Mouse (Mus musculus): ENCODE results near the gene Rap1gds1. TPM values are rescaled to one million over a fixed set of nuclear protein-coding genes. Genes with fewer than 3 reads are reported as not detected.

Gene Rap1gds1
- polyA plus RNA-seq, 1 experiment, result 3.5 TPM

DNA sequence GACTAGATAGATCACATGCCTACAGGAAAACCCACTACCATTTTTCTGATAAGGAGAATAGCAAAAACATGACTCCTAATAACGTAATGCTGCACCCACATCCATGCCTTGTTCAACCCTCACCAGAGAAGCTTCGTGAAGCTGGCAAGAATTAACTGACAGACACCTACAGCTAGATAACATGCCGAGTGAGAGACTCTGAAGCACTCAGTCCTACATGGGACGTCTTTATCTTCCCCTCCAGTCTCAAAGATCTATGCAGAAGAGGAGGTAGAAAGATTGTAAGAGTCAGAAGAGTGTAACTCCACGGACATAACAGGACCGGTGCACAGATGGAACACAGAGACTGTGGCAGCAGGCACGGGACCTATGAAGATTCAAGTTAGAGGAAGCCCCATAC is 85.9 kb downstream of the Rap1gds1 start:
- H3K4me3 ChIP-seq (ENCODE audit: control insufficient read depth, low read depth, low read length), result no peak overlapping the region
- no peaks in the 10 kb centered on the region for H3K36me3 ChIP-seq (ENCODE audit: control insufficient read depth, insufficient read depth, low read length)
- TF ChIP-seq CTCF (IDR thresholded peaks at IDR 0.05; ENCODE audit: control insufficient read depth, insufficient read depth, insufficient replicate concordance, low read depth, low read length) (no peak), POLR2A (IDR thresholded peaks at IDR 0.05; ENCODE audit: control insufficient read depth, low read depth, low read length) (no peak)
- H3K27ac ChIP-seq (ENCODE audit: control insufficient read depth, insufficient read depth, low read depth, low read length), result no peak overlapping the region
- no peaks in the 10 kb centered on the region for H3K27me3 ChIP-seq (ENCODE audit: control insufficient read depth, insufficient read depth, low read length)
- H3K4me1 ChIP-seq (ENCODE audit: control insufficient read depth, insufficient read depth, low read length), result no peaks in the 10 kb centered on the region

DNA sequence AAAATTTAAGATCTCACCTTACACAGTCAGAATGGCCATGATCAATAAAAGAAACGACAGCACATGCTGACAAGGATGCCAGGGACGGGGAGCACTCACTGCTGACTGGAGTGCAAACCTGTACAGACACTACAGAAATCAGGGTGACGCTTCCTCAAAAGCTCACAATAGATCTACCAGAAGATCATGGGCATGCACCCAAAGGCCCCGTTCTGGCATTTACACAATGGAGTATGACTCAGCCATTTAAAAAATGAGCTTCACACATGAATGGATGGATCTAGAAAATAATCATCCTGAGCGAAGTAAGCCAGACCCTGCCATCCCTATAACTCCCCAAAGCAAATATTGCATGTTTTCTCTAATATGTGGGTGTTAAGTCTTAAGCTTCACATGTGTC is 87.0 kb downstream of the Rap1gds1 start:
- no peaks in the 10 kb centered on the region for H3K27me3 ChIP-seq (ENCODE audit: control insufficient read depth, insufficient read depth, low read length)
- TF ChIP-seq POLR2A (IDR thresholded peaks at IDR 0.05; ENCODE audit: control insufficient read depth, low read depth, low read length), result no peak
- no peak for TF ChIP-seq CTCF (IDR thresholded peaks at IDR 0.05; ENCODE audit: control insufficient read depth, insufficient read depth, insufficient replicate concordance, low read depth, low read length)
- no peaks in the 10 kb centered on the region for H3K4me1 ChIP-seq (ENCODE audit: control insufficient read depth, insufficient read depth, low read length)
- H3K27ac ChIP-seq (ENCODE audit: control insufficient read depth, insufficient read depth, low read depth, low read length), result no peak overlapping the region
- H3K36me3 ChIP-seq (ENCODE audit: control insufficient read depth, insufficient read depth, low read length), result no peaks in the 10 kb centered on the region
- H3K4me3 ChIP-seq (ENCODE audit: control insufficient read depth, low read depth, low read length), result no peak overlapping the region

DNA sequence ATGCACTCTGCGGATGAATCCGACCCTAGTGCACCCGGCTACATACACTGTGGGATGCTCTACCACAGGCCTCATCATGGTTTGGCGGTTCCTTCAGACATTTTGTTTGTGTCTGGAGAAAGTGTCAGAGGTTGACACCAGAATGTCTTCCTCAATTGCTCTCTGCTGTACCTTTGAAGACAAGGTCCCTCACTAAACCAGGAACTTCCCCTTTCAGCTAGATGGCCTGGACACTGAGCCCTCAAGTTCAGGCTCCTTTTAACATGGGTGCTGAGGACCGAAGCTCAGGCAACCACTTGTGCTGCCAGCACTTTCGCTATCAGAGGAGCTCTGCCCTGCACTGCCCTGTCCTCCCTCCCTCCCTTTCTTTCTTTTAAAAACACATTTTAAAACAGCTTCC is 92.8 kb downstream of the Rap1gds1 start:
- no peaks in the 10 kb centered on the region for H3K4me1 ChIP-seq (ENCODE audit: control insufficient read depth, insufficient read depth, low read length)
- H3K27ac ChIP-seq (ENCODE audit: control insufficient read depth, insufficient read depth, low read depth, low read length), result no peak overlapping the region
- no peak for TF ChIP-seq CTCF (IDR thresholded peaks at IDR 0.05; ENCODE audit: control insufficient read depth, insufficient read depth, insufficient replicate concordance, low read depth, low read length)
- no peak for TF ChIP-seq POLR2A (IDR thresholded peaks at IDR 0.05; ENCODE audit: control insufficient read depth, low read depth, low read length)
- H3K36me3 ChIP-seq (ENCODE audit: control insufficient read depth, insufficient read depth, low read length), result no peaks in the 10 kb centered on the region
- H3K4me3 ChIP-seq (ENCODE audit: control insufficient read depth, low read depth, low read length), result no peak overlapping the region
- no peaks in the 10 kb centered on the region for H3K27me3 ChIP-seq (ENCODE audit: control insufficient read depth, insufficient read depth, low read length)

DNA sequence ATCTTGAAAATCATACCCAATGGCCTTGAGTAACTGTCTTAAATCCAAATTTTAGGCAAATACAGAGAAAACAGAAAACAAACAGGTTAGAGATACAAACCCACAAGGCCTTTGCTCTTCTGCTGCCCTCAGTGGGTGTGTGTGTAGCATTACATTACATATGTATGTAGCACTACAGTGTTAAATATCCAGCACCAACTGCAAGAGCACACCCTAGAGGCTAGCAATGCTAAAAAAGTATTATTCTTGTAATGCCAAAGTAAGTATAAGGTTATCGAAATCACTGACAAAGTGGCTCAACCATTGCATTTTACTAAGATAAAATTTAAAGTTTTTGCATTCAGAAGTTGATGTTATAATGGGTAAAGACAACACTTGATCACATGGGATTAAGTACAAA is 97.6 kb downstream of the Rap1gds1 start:
- no peak overlapping the region for H3K27ac ChIP-seq (ENCODE audit: control insufficient read depth, insufficient read depth, low read depth, low read length)
- H3K27me3 ChIP-seq (ENCODE audit: control insufficient read depth, insufficient read depth, low read length), result no peaks in the 10 kb centered on the region
- no peak overlapping the region for H3K4me3 ChIP-seq (ENCODE audit: control insufficient read depth, low read depth, low read length)
- TF ChIP-seq POLR2A (IDR thresholded peaks at IDR 0.05; ENCODE audit: control insufficient read depth, low read depth, low read length) (no peak), CTCF (IDR thresholded peaks at IDR 0.05; ENCODE audit: control insufficient read depth, insufficient read depth, insufficient replicate concordance, low read depth, low read length) (no peak)
- H3K4me1 ChIP-seq (ENCODE audit: control insufficient read depth, insufficient read depth, low read length), result no peaks in the 10 kb centered on the region
- H3K36me3 ChIP-seq (ENCODE audit: control insufficient read depth, insufficient read depth, low read length), result no peaks in the 10 kb centered on the region

DNA sequence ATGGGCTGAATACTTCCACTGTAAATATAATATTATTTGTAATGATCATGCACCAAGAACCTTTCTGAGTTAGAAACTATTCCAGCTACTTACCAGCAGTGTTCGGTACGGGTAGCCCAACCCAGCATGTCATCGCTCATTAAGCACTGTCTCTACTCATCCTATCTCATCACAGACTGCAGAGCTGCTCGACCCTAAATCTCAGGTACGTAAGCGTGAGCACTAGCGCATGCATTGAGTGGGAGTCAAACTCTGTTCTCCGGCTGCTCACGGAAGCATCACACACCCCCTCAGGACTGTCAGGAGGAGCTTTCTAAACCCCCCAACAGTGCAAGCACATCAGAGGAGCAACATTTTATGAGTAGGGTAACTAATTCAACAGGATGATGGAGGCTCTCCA is 107.4 kb downstream of the Rap1gds1 start:
- Histone ChIP-seq H3K27me3 (ENCODE audit: control insufficient read depth, insufficient read depth, low read length) (no peaks in the 10 kb centered on the region), H3K36me3 (ENCODE audit: control insufficient read depth, insufficient read depth, low read length) (no peaks in the 10 kb centered on the region), H3K27ac (ENCODE audit: control insufficient read depth, insufficient read depth, low read depth, low read length) (no peak overlapping the region), H3K4me1 (ENCODE audit: control insufficient read depth, insufficient read depth, low read length) (no peaks in the 10 kb centered on the region), H3K4me3 (ENCODE audit: control insufficient read depth, low read depth, low read length) (no peak overlapping the region)
- TF ChIP-seq CTCF (IDR thresholded peaks at IDR 0.05; ENCODE audit: control insufficient read depth, insufficient read depth, insufficient replicate concordance, low read depth, low read length), result no peak
- TF ChIP-seq POLR2A (IDR thresholded peaks at IDR 0.05; ENCODE audit: control insufficient read depth, low read depth, low read length), result no peak

DNA sequence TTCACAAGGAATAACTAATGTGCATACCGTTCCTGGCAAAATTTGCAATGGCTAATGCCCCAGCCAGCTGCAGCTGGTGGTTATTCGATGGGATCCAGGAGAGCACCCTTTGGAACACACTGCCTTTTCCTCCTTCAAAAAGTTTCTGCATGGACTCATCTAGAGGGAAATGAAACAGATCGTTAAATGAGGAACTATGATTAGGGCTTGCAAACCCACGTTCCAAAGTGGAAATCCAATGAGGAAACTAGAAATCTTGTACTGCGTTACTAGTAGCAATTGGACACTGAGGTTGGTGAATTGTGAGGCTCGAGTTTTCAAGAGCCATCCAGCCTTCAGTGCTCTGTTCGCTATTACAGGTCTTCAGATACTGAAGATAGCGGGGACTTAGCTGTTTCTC is 116.5 kb downstream of the Rap1gds1 start:
- no peak overlapping the region for H3K27ac ChIP-seq (ENCODE audit: control insufficient read depth, insufficient read depth, low read depth, low read length)
- no peak for TF ChIP-seq POLR2A (IDR thresholded peaks at IDR 0.05; ENCODE audit: control insufficient read depth, low read depth, low read length)
- TF ChIP-seq CTCF (IDR thresholded peaks at IDR 0.05; ENCODE audit: control insufficient read depth, insufficient read depth, insufficient replicate concordance, low read depth, low read length), result no peak
- no peaks in the 10 kb centered on the region for H3K27me3 ChIP-seq (ENCODE audit: control insufficient read depth, insufficient read depth, low read length)
- H3K4me3 ChIP-seq (ENCODE audit: control insufficient read depth, low read depth, low read length), result no peak overlapping the region
- no peaks in the 10 kb centered on the region for H3K4me1 ChIP-seq (ENCODE audit: control insufficient read depth, insufficient read depth, low read length)
- H3K36me3 ChIP-seq (ENCODE audit: control insufficient read depth, insufficient read depth, low read length), result no peaks in the 10 kb centered on the region

DNA sequence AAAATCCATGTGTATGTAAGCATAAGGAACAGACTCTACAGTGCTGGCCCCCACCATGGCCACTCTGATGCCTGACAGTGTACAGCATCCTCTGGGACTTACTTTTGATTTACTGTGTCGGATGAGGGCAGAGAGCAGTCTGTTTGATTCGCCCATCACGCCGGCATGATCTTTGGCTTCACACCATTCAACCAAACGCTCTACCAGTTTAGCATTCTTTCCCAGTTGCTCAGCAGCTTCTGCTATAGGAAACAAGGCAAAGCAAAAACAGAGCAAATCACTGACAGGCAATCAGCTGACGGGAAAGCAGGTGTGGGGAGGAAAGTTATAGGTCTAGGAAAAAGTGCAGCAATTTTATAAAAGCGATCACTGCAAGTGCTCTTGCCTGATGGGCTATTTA is 119.8 kb downstream of the Rap1gds1 start:
- Histone ChIP-seq H3K27me3 (ENCODE audit: control insufficient read depth, insufficient read depth, low read length) (no peaks in the 10 kb centered on the region), H3K4me3 (ENCODE audit: control insufficient read depth, low read depth, low read length) (no peak overlapping the region), H3K36me3 (ENCODE audit: control insufficient read depth, insufficient read depth, low read length) (no peaks in the 10 kb centered on the region), H3K4me1 (ENCODE audit: control insufficient read depth, insufficient read depth, low read length) (no peaks in the 10 kb centered on the region), H3K27ac (ENCODE audit: control insufficient read depth, insufficient read depth, low read depth, low read length) (no peak overlapping the region)
- TF ChIP-seq POLR2A (IDR thresholded peaks at IDR 0.05; ENCODE audit: control insufficient read depth, low read depth, low read length), result no peak
- TF ChIP-seq CTCF (IDR thresholded peaks at IDR 0.05; ENCODE audit: control insufficient read depth, insufficient read depth, insufficient replicate concordance, low read depth, low read length), result no peak

DNA sequence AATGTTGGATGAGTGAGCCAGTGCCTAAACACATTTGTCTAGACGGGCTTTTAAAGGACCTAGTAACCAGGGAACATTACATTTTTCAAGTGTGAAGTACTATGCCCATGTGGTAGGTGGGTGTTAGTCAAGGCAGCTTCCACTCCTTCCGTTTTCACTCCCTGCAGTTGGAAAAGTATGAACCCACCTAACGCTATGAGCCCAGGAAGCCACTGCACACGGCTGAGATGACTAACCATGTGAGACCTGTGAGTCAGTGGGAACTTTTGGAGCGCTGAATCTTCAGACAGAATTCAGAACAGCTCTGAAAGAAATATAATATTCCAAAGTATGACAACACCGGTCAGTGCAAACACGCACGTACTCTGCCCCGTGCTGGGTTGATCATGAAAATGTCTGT is 125.9 kb downstream of the Rap1gds1 start:
- Histone ChIP-seq H3K36me3 (ENCODE audit: control insufficient read depth, insufficient read depth, low read length) (no peaks in the 10 kb centered on the region), H3K4me3 (ENCODE audit: control insufficient read depth, low read depth, low read length) (no peak overlapping the region), H3K4me1 (ENCODE audit: control insufficient read depth, insufficient read depth, low read length) (no peaks in the 10 kb centered on the region), H3K27ac (ENCODE audit: control insufficient read depth, insufficient read depth, low read depth, low read length) (no peak overlapping the region), H3K27me3 (ENCODE audit: control insufficient read depth, insufficient read depth, low read length) (no peaks in the 10 kb centered on the region)
- TF ChIP-seq CTCF (IDR thresholded peaks at IDR 0.05; ENCODE audit: control insufficient read depth, insufficient read depth, insufficient replicate concordance, low read depth, low read length) (no peak), POLR2A (IDR thresholded peaks at IDR 0.05; ENCODE audit: control insufficient read depth, low read depth, low read length) (no peak)
